Mouse (Mus musculus) heart, embryonic 14.5 days (tissue): ENCODE measurements at regions not wholly inside any gene's neighbourhood (a gene's known extent, or its start where the extent isn't known, plus 50 kb on each side); places are given as distances from the start of the nearest gene placed in this dataset.

Experiments
- ATAC-seq: fragments of 200-750 bp; cut with Nextera tagmentation; 2 replicates; pipeline ENCODE4 v1.8.0; 2017; ENCODE audit warnings: low read depth, moderate TSS enrichment; ENCODE audit not compliant: insufficient number of reproducible peaks, insufficient read depth, low FRiP score
- H3K27ac ChIP-seq, 2 experiments: fragments of 200-500 bp in 1 of 2; fragments of 300-500 bp in 1 of 2; sonication (generic) in 1 of 2; replicated peaks in 1 of 2; 2 replicates each; pipeline ENCODE4 v1.5.1; 2012 to 2014; ENCODE audit warnings: low read depth in 2 of 2, low read length in 2 of 2, control low read depth in 1 of 2, mild to moderate bottlenecking in 1 of 2, mixed read lengths in 1 of 2; ENCODE audit not compliant: control insufficient read depth in 1 of 2, insufficient read depth in 1 of 2
- H3K27me3 ChIP-seq: fragments of 300-500 bp; sonication (generic); 2 replicates; pipeline ENCODE4 v1.6.1; 2014; ENCODE audit warnings: mild to moderate bottlenecking, low read length, control low read depth; ENCODE audit not compliant: control insufficient read depth, insufficient read depth
- H3K36me3 ChIP-seq: fragments of 300-500 bp; sonication (generic); 2 replicates; pipeline ENCODE4 v1.6.1; 2014; ENCODE audit warnings: mild to moderate bottlenecking, control low read depth, low read length, mixed read lengths; ENCODE audit not compliant: control insufficient read depth, insufficient read depth
- H3K4me1 ChIP-seq, 2 experiments: fragments of 200-500 bp in 1 of 2; fragments of 300-500 bp in 1 of 2; sonication (generic) in 1 of 2; 2 replicates each; pipeline ENCODE4 v1.6.1; 2012 to 2014; ENCODE audit warnings: low read length in 2 of 2, control low read depth in 1 of 2, mixed read lengths in 1 of 2; ENCODE audit not compliant: control insufficient read depth in 2 of 2, insufficient read depth in 2 of 2
- H3K4me2 ChIP-seq: fragments of 300-500 bp; sonication (generic); 2 replicates; pipeline ENCODE4 v1.6.1; 2014; ENCODE audit warnings: mild to moderate bottlenecking, low read length
- H3K4me3 ChIP-seq, 2 experiments: fragments of 200-500 bp in 1 of 2; fragments of 300-500 bp in 1 of 2; sonication (generic) in 1 of 2; 2 replicates each; pipeline ENCODE4 v1.5.1; 2012 to 2014; ENCODE audit warnings: low read length in 2 of 2, mild to moderate bottlenecking in 2 of 2, control low read depth in 1 of 2, low read depth in 1 of 2, moderate library complexity in 1 of 2; ENCODE audit not compliant: control insufficient read depth in 1 of 2, insufficient read depth in 1 of 2
- H3K9ac ChIP-seq: fragments of 300-500 bp; sonication (generic); 2 replicates; pipeline ENCODE4 v1.6.1; 2014; ENCODE audit warnings: mild to moderate bottlenecking, low read length
- H3K9me3 ChIP-seq: fragments of 300-500 bp; sonication (generic); 2 replicates; pipeline ENCODE4 v1.6.1; 2016; ENCODE audit warnings: low read length, control low read depth; ENCODE audit not compliant: control insufficient read depth
- WGBS: fragments of 180-500 bp; shearing (Covaris S2); extraction: QIAGEN DNeasy Blood & Tissue Kit; methylation state at CpG from one replicate; pipeline ENCODE4 v1.1.7; 2014; 5-methylcytosine and 5-hydroxymethylcytosine counted together

- Histone ChIP-seq H3K9ac (no peak overlapping the region), H3K4me3 (no peak overlapping the region), H3K36me3 (no peaks in the 10 kb centered on the region), H3K4me1 (peaks cover 1 to 2% of the 10 kb centered on the region in 2 experiments; a peak in 3 of 4 replicates), H3K27me3 (no peaks in the 10 kb centered on the region), H3K27ac (no peak overlapping the region), H3K9me3 (no peaks in the 10 kb centered on the region), H3K4me2 (no peak overlapping the region)
- 55% methylated on average over 6 of the region's 6 CpGs for WGBS
- ATAC-seq, result no peak
Measured at GRCm38 (mm10) chr15:93926842-93927241, 331.2 kb upstream of the Prickle1 start.

DNA sequence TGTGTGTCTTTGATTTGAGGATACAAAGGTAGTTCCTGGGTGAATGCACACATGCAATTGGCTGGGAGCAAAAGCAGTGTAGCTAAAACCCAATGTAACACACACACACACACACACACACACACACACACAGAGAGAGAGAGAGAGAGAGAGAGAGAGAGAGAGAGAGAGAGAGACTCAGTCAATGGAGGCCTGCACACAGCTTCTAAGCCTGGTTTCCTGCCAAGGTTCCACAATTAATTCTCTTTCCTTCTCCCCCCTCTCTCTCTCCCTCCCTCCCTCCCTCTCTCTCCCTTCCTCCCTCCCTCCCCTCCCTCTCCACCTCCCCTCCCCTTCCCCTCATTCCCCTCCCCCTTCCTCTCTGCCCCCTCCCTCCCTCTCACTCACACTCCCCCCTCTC lies 330.6 kb upstream of the Prickle1 start:
- Histone ChIP-seq H3K4me1 (peaks cover 4 to 7% of the 10 kb centered on the region in 2 experiments), H3K9me3 (no peaks in the 10 kb centered on the region), H3K9ac (no peak overlapping the region), H3K4me3 (no peak overlapping the region), H3K36me3 (no peaks in the 10 kb centered on the region), H3K4me2 (no peak overlapping the region), H3K27ac (no peak overlapping the region), H3K27me3 (no peaks in the 10 kb centered on the region)
- no peak for ATAC-seq

DNA sequence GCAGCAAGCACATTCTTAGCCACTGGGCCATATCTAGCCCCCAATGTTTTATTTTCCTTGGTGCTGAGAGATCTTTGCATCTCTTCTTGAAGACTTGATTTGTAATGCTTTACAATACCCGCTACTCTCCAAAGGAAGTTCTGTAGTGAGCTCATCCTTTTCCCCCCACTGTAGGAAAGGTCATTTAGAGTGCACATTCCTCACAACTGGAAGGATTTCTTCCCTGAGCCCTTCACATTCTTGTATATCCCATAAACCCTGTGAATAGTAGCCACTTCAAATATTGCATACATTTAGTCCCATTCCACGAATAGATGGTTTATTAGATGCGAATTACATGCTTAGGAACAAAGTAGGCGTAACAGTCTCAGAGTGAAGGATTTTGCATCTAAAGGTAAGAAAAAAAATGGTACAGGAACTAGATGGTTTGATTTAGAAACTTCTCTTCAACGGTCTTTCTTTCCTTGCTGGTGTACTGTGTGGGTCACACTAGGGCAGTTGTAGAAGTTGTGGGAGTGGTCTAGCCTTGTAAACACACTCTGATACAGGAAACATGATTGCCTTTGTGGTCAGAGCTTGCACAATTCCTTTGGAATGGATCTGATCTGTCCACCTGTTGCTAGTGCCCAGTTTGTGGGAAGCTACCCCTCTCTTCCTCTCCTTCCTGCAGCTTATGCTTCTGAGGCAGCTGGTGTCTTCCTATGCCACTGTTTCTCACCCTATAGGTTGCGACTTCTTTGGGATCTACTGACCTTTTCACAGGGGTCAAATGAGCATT lies 326.0 kb upstream of the Prickle1 start:
- ATAC-seq, result no peak
- peaks cover 12 to 23% of the 10 kb centered on the region in 2 experiments for H3K4me1 ChIP-seq
- H3K4me2 ChIP-seq, result no peak overlapping the region
- 58% methylated on average over 6 of the region's 6 CpGs for WGBS
- H3K27ac ChIP-seq, result peak overlapping the region; percentile 2 to 29; a peak in 1 of 4 replicates
- no peak overlapping the region for H3K4me3 ChIP-seq
- H3K36me3 ChIP-seq, result no peaks in the 10 kb centered on the region
- no peak overlapping the region for H3K9ac ChIP-seq
- H3K27me3 ChIP-seq, result no peaks in the 10 kb centered on the region
- no peaks in the 10 kb centered on the region for H3K9me3 ChIP-seq

DNA sequence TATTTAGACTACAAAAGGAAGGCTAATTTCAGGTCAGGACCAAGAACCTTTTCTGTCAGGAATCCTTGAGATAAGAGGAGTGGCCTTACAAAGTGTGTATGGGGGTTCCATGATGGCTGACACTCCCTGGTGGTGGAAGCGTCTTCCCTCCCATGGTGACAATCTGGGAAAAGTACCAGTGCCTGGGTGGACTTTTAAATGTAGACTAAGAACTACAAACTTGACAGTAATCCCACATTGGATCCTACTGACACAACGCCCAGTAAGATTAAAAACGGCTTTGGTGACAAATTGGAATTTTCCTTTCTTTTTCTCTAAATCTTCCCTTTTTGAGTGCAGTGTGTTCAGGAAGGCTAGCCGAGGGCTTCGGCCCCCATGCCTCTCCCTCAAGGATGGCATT lies 325.3 kb upstream of the Prickle1 start:
- Histone ChIP-seq H3K4me3 (no peak overlapping the region), H3K4me2 (no peak overlapping the region), H3K36me3 (no peaks in the 10 kb centered on the region), H3K4me1 (peaks cover 12 to 28% of the 10 kb centered on the region in 2 experiments), H3K27ac (peak overlapping the region in 1 of 2 experiments; percentile 29; a peak in 1 of 4 replicates), H3K27me3 (no peaks in the 10 kb centered on the region), H3K9me3 (no peaks in the 10 kb centered on the region), H3K9ac (no peak overlapping the region)
- 69% methylated on average over 5 of the region's 5 CpGs for WGBS
- ATAC-seq, result no peak

DNA sequence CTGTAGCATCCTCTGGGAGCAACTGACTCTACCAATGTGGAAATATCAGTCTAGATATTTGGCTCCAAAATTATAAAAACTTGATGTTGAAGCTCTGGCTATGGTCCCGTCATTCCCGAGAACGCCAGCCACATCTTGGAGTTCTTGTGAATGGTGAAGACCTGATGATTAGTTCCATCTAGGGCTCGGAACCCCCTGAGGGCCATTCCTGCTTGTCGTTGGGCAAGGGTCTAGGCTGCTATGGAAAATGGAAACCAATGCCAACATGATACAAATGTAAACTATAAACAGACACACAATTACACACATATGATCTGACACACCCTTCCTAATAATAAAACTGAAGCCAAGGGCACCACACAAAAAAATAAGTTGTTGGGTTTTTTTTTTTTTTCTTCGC lies 323.9 kb upstream of the Prickle1 start:
- Histone ChIP-seq H3K27me3 (no peaks in the 10 kb centered on the region), H3K9ac (no peak overlapping the region), H3K4me3 (no peak overlapping the region), H3K27ac (no peak overlapping the region), H3K36me3 (no peaks in the 10 kb centered on the region), H3K4me1 (peaks cover 12 to 28% of the 10 kb centered on the region in 2 experiments), H3K9me3 (0 out of 2 replicates have a peak, but pooled peaks cover 2% of the 10 kb centered on the region), H3K4me2 (no peak overlapping the region)
- ATAC-seq, result no peak
- WGBS, result 87% methylated on average over 6 of the region's 6 CpGs

- 13% methylated on average over 3 of the region's 3 CpGs for WGBS
- Histone ChIP-seq H3K4me3 (peak overlapping the region; percentile 12 to 24; a peak in 3 of 4 replicates), H3K27ac (peak overlapping the region; percentile 35 to 60; a peak in 3 of 4 replicates), H3K9ac (0 out of 2 replicates have a peak overlapping the region, but pooled peaks have one; percentile 23), H3K9me3 (0 out of 2 replicates have a peak, but pooled peaks cover 2% of the 10 kb centered on the region), H3K27me3 (no peaks in the 10 kb centered on the region), H3K4me1 (peaks cover 11 to 33% of the 10 kb centered on the region in 2 experiments), H3K36me3 (no peaks in the 10 kb centered on the region), H3K4me2 (peak overlapping the region; percentile 64)
- no peak for ATAC-seq
Measured at GRCm38 (mm10) chr15:93916856-93917255, 321.2 kb upstream of the Prickle1 start.

DNA sequence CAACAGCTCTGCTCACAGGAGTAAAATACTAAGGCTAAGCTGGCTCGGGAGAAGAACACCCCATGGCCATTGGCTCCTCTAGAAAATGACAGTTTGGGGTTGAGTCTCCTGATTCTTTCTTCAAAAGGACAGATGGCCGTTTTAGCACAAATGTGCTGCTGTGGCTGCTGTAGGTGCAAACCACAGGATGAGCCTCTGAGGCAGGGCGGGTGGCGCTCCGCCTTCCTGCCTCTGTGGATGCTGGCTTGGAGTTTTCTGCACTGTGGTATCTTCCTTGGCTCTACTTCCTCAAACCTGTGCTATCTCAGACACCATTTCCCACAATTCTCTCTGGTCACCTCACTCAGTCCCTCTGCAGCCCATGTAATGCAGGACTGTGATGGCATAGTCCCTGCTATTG lies 317.8 kb upstream of the Prickle1 start:
- Histone ChIP-seq H3K4me3 (no peak overlapping the region), H3K27ac (no peak overlapping the region), H3K27me3 (no peaks in the 10 kb centered on the region), H3K9ac (no peak overlapping the region), H3K36me3 (no peaks in the 10 kb centered on the region), H3K4me2 (no peak overlapping the region), H3K9me3 (0 out of 2 replicates have a peak, but pooled peaks cover 2% of the 10 kb centered on the region), H3K4me1 (peaks cover 5 to 23% of the 10 kb centered on the region in 2 experiments)
- ATAC-seq, result no peak
- 72% methylated on average over 5 of the region's 5 CpGs for WGBS
